Mouse (Mus musculus) liver, embryonic 15.5 days (tissue): ENCODE measurements around the gene Tmem206. TPM values are rescaled to one million over a fixed set of nuclear protein-coding genes. Genes with fewer than 3 reads are reported as not detected.
A peak's percentile ranks its signal among the peaks of the same experiment; 100 is the strongest.

ENCODE experiments used
- ATAC-seq: fragments of 200-750 bp; cut with Nextera tagmentation; 2 replicates; pipeline ENCODE4 v1.8.0; 2017; ENCODE audit warnings: moderate number of reproducible peaks, mild to moderate bottlenecking, moderate library complexity; ENCODE audit not compliant: insufficient read depth
- H3K27ac ChIP-seq: fragments of 300-500 bp; sonication (generic); replicated peaks from 2 replicates; pipeline ENCODE4 v1.5.1; 2015; ENCODE audit warnings: mild to moderate bottlenecking, inconsistent platforms
- H3K27me3 ChIP-seq: fragments of 300-500 bp; sonication (generic); 2 replicates; pipeline ENCODE4 v1.6.1; 2015; ENCODE audit warnings: mild to moderate bottlenecking, inconsistent platforms
- H3K36me3 ChIP-seq: fragments of 300-500 bp; sonication (generic); replicated peaks from 2 replicates; pipeline ENCODE4 v1.6.1; 2015; ENCODE audit warnings: moderate library complexity, mild to moderate bottlenecking, inconsistent platforms
- H3K4me1 ChIP-seq: fragments of 300-500 bp; sonication (generic); replicated peaks from 2 replicates; pipeline ENCODE4 v1.6.1; 2015; ENCODE audit warnings: inconsistent platforms
- H3K4me2 ChIP-seq: fragments of 300-500 bp; sonication (generic); 2 replicates; pipeline ENCODE4 v1.6.1; 2015; ENCODE audit warnings: moderate library complexity, mild to moderate bottlenecking, inconsistent platforms
- H3K4me3 ChIP-seq: fragments of 300-500 bp; sonication (generic); replicated peaks from 2 replicates; pipeline ENCODE4 v1.5.1; 2015; ENCODE audit warnings: mild to moderate bottlenecking, inconsistent platforms
- H3K9ac ChIP-seq: fragments of 300-500 bp; sonication (generic); 2 replicates; pipeline ENCODE4 v1.6.1; 2015; ENCODE audit warnings: moderate library complexity, mild to moderate bottlenecking, inconsistent platforms
- H3K9me3 ChIP-seq: fragments of 300-500 bp; sonication (generic); replicated peaks from 2 replicates; pipeline ENCODE4 v1.6.1; 2016; ENCODE audit warnings: inconsistent platforms
- WGBS: fragments of 180-500 bp; shearing (Covaris S2); methylation state at CpG from one replicate; pipeline ENCODE4 v1.1.7; 2015; ENCODE audit warnings: mixed read lengths; ENCODE audit not compliant: insufficient replicate concordance; 5-methylcytosine and 5-hydroxymethylcytosine counted together
- polyA plus RNA-seq: library from polyadenylated mRNA; unstranded; fragments of >200 nt; fragmentation: Nextera tagmentation; extraction: Ambion mirVana; gene quantifications from 2 replicates; pipeline ENCODE4 v1.2.1, GENCODE M21; 2015

Gene Tmem206
- polyA plus RNA-seq, 1 experiment from 2014 or later = 6.9 TPM

- H3K36me3 ChIP-seq = 0 out of 2 replicates have a peak, but pooled peaks cover 4% of the 10 kb centered on the region
- H3K27ac ChIP-seq = no peak overlapping the region
- H3K9ac ChIP-seq = no peak overlapping the region
- no peak for ATAC-seq
- no peaks in the 10 kb centered on the region for H3K9me3 ChIP-seq
- peaks cover 50% of the 10 kb centered on the region for H3K4me1 ChIP-seq
- H3K27me3 ChIP-seq = no peaks in the 10 kb centered on the region
- H3K4me3 ChIP-seq = peak overlapping the region; percentile 88
- 61% methylated on average over 8 of the region's 8 CpGs for WGBS
- peak overlapping the region; percentile 100 for H3K4me2 ChIP-seq
Measured at GRCm38 (mm10) chr1:191327258-191327657, 1.5 kb downstream of the Tmem206 start.

- no peaks in the 10 kb centered on the region for H3K9me3 ChIP-seq
- H3K9ac ChIP-seq = no peak overlapping the region
- H3K27ac ChIP-seq = 0 out of 2 replicates have a peak overlapping the region, but pooled peaks have one; percentile 11
- H3K4me3 ChIP-seq = no peak overlapping the region
- peaks cover 50% of the 10 kb centered on the region for H3K4me1 ChIP-seq
- no peaks in the 10 kb centered on the region for H3K27me3 ChIP-seq
- H3K4me2 ChIP-seq = peak overlapping the region; percentile 100
- no peak for ATAC-seq
- whole genome bisulfite sequencing = 48% methylated on average over 8 of the region's 8 CpGs
- H3K36me3 ChIP-seq = 0 out of 2 replicates have a peak, but pooled peaks cover 12% of the 10 kb centered on the region
Measured at GRCm38 (mm10) chr1:191328019-191328441, 2.3 kb downstream of the Tmem206 start.

GRCm38 (mm10) chr1:191330356-191330755 is 4.6 kb downstream of the Tmem206 start:
- WGBS = 87% methylated on average over 4 of the region's 4 CpGs
- Histone ChIP-seq H3K4me3 (no peak overlapping the region), H3K27me3 (no peaks in the 10 kb centered on the region), H3K36me3 (0 out of 2 replicates have a peak, but pooled peaks cover 17% of the 10 kb centered on the region), H3K9me3 (no peaks in the 10 kb centered on the region), H3K9ac (no peak overlapping the region), H3K27ac (no peak overlapping the region), H3K4me1 (peaks cover 35% of the 10 kb centered on the region), H3K4me2 (no peak overlapping the region)
- ATAC-seq = no peak

- H3K4me2 ChIP-seq = no peak overlapping the region
- no peak overlapping the region for H3K27ac ChIP-seq
- H3K27me3 ChIP-seq = no peaks in the 10 kb centered on the region
- H3K9me3 ChIP-seq = no peaks in the 10 kb centered on the region
- no peaks in the 10 kb centered on the region for H3K4me1 ChIP-seq
- no peak for ATAC-seq
- WGBS = 44% methylated on average over 5 of the region's 5 CpGs
- no peak overlapping the region for H3K9ac ChIP-seq
- peaks cover 38% of the 10 kb centered on the region for H3K36me3 ChIP-seq
- no peak overlapping the region for H3K4me3 ChIP-seq
Measured at GRCm38 (mm10) chr1:191334500-191334899, 8.8 kb downstream of the Tmem206 start.

GRCm38 (mm10) chr1:191339876-191340275 is 14.2 kb downstream of the Tmem206 start:
- Histone ChIP-seq H3K27me3 (no peaks in the 10 kb centered on the region), H3K36me3 (peaks cover 63% of the 10 kb centered on the region), H3K27ac (no peak overlapping the region), H3K4me2 (no peak overlapping the region), H3K4me3 (no peak overlapping the region), H3K9me3 (no peaks in the 10 kb centered on the region), H3K9ac (no peak overlapping the region), H3K4me1 (no peaks in the 10 kb centered on the region)
- 89% methylated on average over 2 of the region's 2 CpGs for WGBS
- ATAC-seq = no peak

- Histone ChIP-seq H3K27ac (no peak overlapping the region), H3K27me3 (no peaks in the 10 kb centered on the region), H3K4me1 (no peaks in the 10 kb centered on the region), H3K4me2 (no peak overlapping the region), H3K9ac (no peak overlapping the region), H3K36me3 (peaks cover 66% of the 10 kb centered on the region), H3K4me3 (no peak overlapping the region), H3K9me3 (no peaks in the 10 kb centered on the region)
- no peak for ATAC-seq
- WGBS = 82% methylated on average over 4 of the region's 4 CpGs
Measured at GRCm38 (mm10) chr1:191340530-191340929, 14.8 kb downstream of the Tmem206 start.

GRCm38 (mm10) chr1:191347602-191348001 is 21.9 kb downstream of the Tmem206 start:
- 83% methylated on average over 8 of the region's 8 CpGs for WGBS

GRCm38 (mm10) chr1:191348592-191348991 is 22.9 kb downstream of the Tmem206 start:
- peaks cover 9% of the 10 kb centered on the region for H3K4me1 ChIP-seq
- WGBS = 80% methylated on average over 2 of the region's 2 CpGs
- no peaks in the 10 kb centered on the region for H3K27me3 ChIP-seq
- no peak overlapping the region for H3K4me3 ChIP-seq
- H3K4me2 ChIP-seq = no peak overlapping the region
- H3K27ac ChIP-seq = no peak overlapping the region
- H3K36me3 ChIP-seq = peaks cover 71% of the 10 kb centered on the region
- ATAC-seq = no peak
- no peaks in the 10 kb centered on the region for H3K9me3 ChIP-seq
- no peak overlapping the region for H3K9ac ChIP-seq

More at GRCm38 (mm10) chr1:191347602-191348001, 21.9 kb downstream of the Tmem206 start:
- H3K9ac ChIP-seq = no peak overlapping the region
- H3K9me3 ChIP-seq = no peaks in the 10 kb centered on the region
- H3K36me3 ChIP-seq = peaks cover 70% of the 10 kb centered on the region
- H3K4me3 ChIP-seq = no peak overlapping the region
- H3K27me3 ChIP-seq = no peaks in the 10 kb centered on the region
- no peak overlapping the region for H3K4me2 ChIP-seq
- H3K4me1 ChIP-seq = peaks cover 9% of the 10 kb centered on the region
- no peak for ATAC-seq
- no peak overlapping the region for H3K27ac ChIP-seq

- no peak for ATAC-seq
- Histone ChIP-seq H3K4me2 (no peak overlapping the region), H3K9me3 (no peaks in the 10 kb centered on the region), H3K4me3 (no peak overlapping the region), H3K9ac (no peak overlapping the region), H3K36me3 (peaks cover 71% of the 10 kb centered on the region), H3K4me1 (peaks cover 9% of the 10 kb centered on the region), H3K27me3 (no peaks in the 10 kb centered on the region), H3K27ac (no peak overlapping the region)
- 53% methylated on average over 5 of the region's 5 CpGs for WGBS
Measured at GRCm38 (mm10) chr1:191348996-191349395, 23.3 kb downstream of the Tmem206 start.

GRCm38 (mm10) chr1:191349486-191350037 is 23.9 kb downstream of the Tmem206 start:
- no peak for ATAC-seq
- H3K27ac ChIP-seq = no peak overlapping the region

GRCm38 (mm10) chr1:191350355-191350754 is 24.6 kb downstream of the Tmem206 start:
- Histone ChIP-seq H3K27ac (no peak overlapping the region), H3K36me3 (peaks cover 83% of the 10 kb centered on the region), H3K4me3 (no peak overlapping the region), H3K9ac (no peak overlapping the region), H3K9me3 (no peaks in the 10 kb centered on the region), H3K4me1 (peaks cover 9% of the 10 kb centered on the region), H3K27me3 (no peaks in the 10 kb centered on the region), H3K4me2 (no peak overlapping the region)
- no peak for ATAC-seq
- WGBS = 90% methylated on average over 5 of the region's 5 CpGs

More at GRCm38 (mm10) chr1:191349486-191350037, 23.9 kb downstream of the Tmem206 start:
- H3K27me3 ChIP-seq = no peaks in the 10 kb centered on the region
- H3K4me2 ChIP-seq = no peak overlapping the region
- H3K36me3 ChIP-seq = peaks cover 76% of the 10 kb centered on the region
- 85% methylated on average over 23 of the region's 23 CpGs for WGBS
- no peaks in the 10 kb centered on the region for H3K9me3 ChIP-seq
- no peak overlapping the region for H3K4me3 ChIP-seq
- peaks cover 9% of the 10 kb centered on the region for H3K4me1 ChIP-seq
- H3K9ac ChIP-seq = no peak overlapping the region
